Mouse (Mus musculus): ENCODE data around the gene Vil1. TPM values are rescaled to one million over a fixed set of nuclear protein-coding genes. Genes with fewer than 3 reads are reported as not detected.

Vil1 gene
- polyA plus RNA-seq, 1 experiment from 2014 or later = 0.14 TPM

GRCm38 (mm10) chr1:74439166-74439876 is 30.1 kb downstream of the Vil1 start:
- H3K36me3 ChIP-seq (ENCODE audit: control insufficient read depth, insufficient read depth, low read length) = peaks cover 75% of the 10 kb centered on the region
- ATAC-seq (no peak), DNase-seq (ENCODE audit: low spot score) (no peak)
- H3K4me2 ChIP-seq (ENCODE audit: low read length) = no peak overlapping the region
- H3K4me3 ChIP-seq (ENCODE audit: low read depth, low read length) = no peak overlapping the region
- H3K27ac ChIP-seq (ENCODE audit: low read depth, low read length) = no peak overlapping the region
- no peak overlapping the region for H3K9ac ChIP-seq (ENCODE audit: low read length)
- H3K4me1 ChIP-seq (ENCODE audit: control insufficient read depth, insufficient read depth, low read length) = no peaks in the 10 kb centered on the region
- no peaks in the 10 kb centered on the region for H3K27me3 ChIP-seq (replicated peaks; ENCODE audit: control insufficient read depth, insufficient read depth, low read length)
- no peaks in the 10 kb centered on the region for H3K9me3 ChIP-seq (replicated peaks; ENCODE audit: control insufficient read depth, low read length)
- 90% methylated on average over 19 of the region's 19 CpGs for WGBS

- ATAC-seq (no peak), DNase-seq (ENCODE audit: low spot score) (no peak)
- Histone ChIP-seq H3K27me3 (replicated peaks; ENCODE audit: control insufficient read depth, insufficient read depth, low read length) (no peaks in the 10 kb centered on the region), H3K36me3 (ENCODE audit: control insufficient read depth, insufficient read depth, low read length) (peaks cover 73% of the 10 kb centered on the region), H3K9ac (ENCODE audit: low read length) (no peak overlapping the region), H3K27ac (ENCODE audit: low read depth, low read length) (no peak overlapping the region), H3K4me2 (ENCODE audit: low read length) (no peak overlapping the region), H3K9me3 (replicated peaks; ENCODE audit: control insufficient read depth, low read length) (no peaks in the 10 kb centered on the region), H3K4me3 (ENCODE audit: low read depth, low read length) (no peak overlapping the region), H3K4me1 (ENCODE audit: control insufficient read depth, insufficient read depth, low read length) (no peaks in the 10 kb centered on the region)
- WGBS = 95% methylated on average over 2 of the region's 2 CpGs
Measured at GRCm38 (mm10) chr1:74444538-74444937, 35.4 kb downstream of the Vil1 start.

GRCm38 (mm10) chr1:74452611-74453045 is 43.5 kb downstream of the Vil1 start:
- Histone ChIP-seq H3K27me3 (replicated peaks; ENCODE audit: control insufficient read depth, insufficient read depth, low read length) (no peaks in the 10 kb centered on the region), H3K4me2 (ENCODE audit: low read length) (no peak overlapping the region), H3K36me3 (ENCODE audit: control insufficient read depth, insufficient read depth, low read length) (peaks cover 78% of the 10 kb centered on the region), H3K9ac (ENCODE audit: low read length) (no peak overlapping the region), H3K4me1 (ENCODE audit: control insufficient read depth, insufficient read depth, low read length) (no peaks in the 10 kb centered on the region), H3K27ac (ENCODE audit: low read depth, low read length) (no peak overlapping the region), H3K4me3 (ENCODE audit: low read depth, low read length) (no peak overlapping the region), H3K9me3 (replicated peaks; ENCODE audit: control insufficient read depth, low read length) (no peaks in the 10 kb centered on the region)
- WGBS = 47% methylated on average over 4 of the region's 4 CpGs
- DNase-seq (ENCODE audit: low spot score) (peak; percentile 74), ATAC-seq (peak; percentile 34; the same call in 1 of the 2 replicates)

- Histone ChIP-seq H3K4me1 (ENCODE audit: control insufficient read depth, insufficient read depth, low read length) (no peaks in the 10 kb centered on the region), H3K9me3 (replicated peaks; ENCODE audit: control insufficient read depth, low read length) (no peaks in the 10 kb centered on the region), H3K9ac (ENCODE audit: low read length) (no peak overlapping the region), H3K27me3 (replicated peaks; ENCODE audit: control insufficient read depth, insufficient read depth, low read length) (no peaks in the 10 kb centered on the region), H3K36me3 (ENCODE audit: control insufficient read depth, insufficient read depth, low read length) (peaks cover 63% of the 10 kb centered on the region), H3K4me3 (ENCODE audit: low read depth, low read length) (no peak overlapping the region), H3K4me2 (ENCODE audit: low read length) (no peak overlapping the region), H3K27ac (ENCODE audit: low read depth, low read length) (no peak overlapping the region)
- 63% methylated on average over 2 of the region's 2 CpGs for WGBS
- peak; percentile 58 for DNase-seq (ENCODE audit: low spot score)
- no peak for ATAC-seq
Measured at GRCm38 (mm10) chr1:74460273-74460672, 51.1 kb downstream of the Vil1 start.

MicroRNAs encoded within 50 kb of the gene (microRNA counts, 519-probe panel; counts per million panel counts)
- 4,231 counts per million, percentile 50 among the panel's probes with 10 or more counts for microRNA mmu-miR-26b

Small RNA genes lying within 50 kb of the gene (microRNA-seq; reads per million reads assigned to microRNA genes)
- 14,484 reads per million, percentile 97 among the genes with 10 or more reads in this experiment for gene Mir26b

Other genes with a start within 250 kb of the Vil1 start
- gene Cxcr1, start 214.7 kb upstream of the Vil1 start, polyA plus RNA-seq (2014; fragmentation: Nextera tagmentation; extraction: Ambion mirVana) = not detected in 2 replicates
- 341 and 351 TPM in 2 replicates for gene Arpc2, start 173.3 kb upstream of the Vil1 start, polyA plus RNA-seq (2014; fragmentation: Nextera tagmentation; extraction: Ambion mirVana)
- 0.17 TPM in 1 of 2 replicates, not detected in the other for gene Gpbar1, start 130.8 kb upstream of the Vil1 start, polyA plus RNA-seq (2014; fragmentation: Nextera tagmentation; extraction: Ambion mirVana)
- gene Aamp, start 124.6 kb upstream of the Vil1 start, polyA plus RNA-seq (2014; fragmentation: Nextera tagmentation; extraction: Ambion mirVana) = 226 and 231 TPM in 2 replicates
- gene Pnkd, start 124.4 kb upstream of the Vil1 start, polyA plus RNA-seq (2014; fragmentation: Nextera tagmentation; extraction: Ambion mirVana) = 108 and 114 TPM in 2 replicates
- gene Tmbim1, start 103.8 kb upstream of the Vil1 start, polyA plus RNA-seq (2014; fragmentation: Nextera tagmentation; extraction: Ambion mirVana) = 3.7 and 4.9 TPM in 2 replicates
- 0.50 and 0.93 TPM in 2 replicates for gene Catip, start 47.3 kb upstream of the Vil1 start, polyA plus RNA-seq (2014; fragmentation: Nextera tagmentation; extraction: Ambion mirVana)
- gene Slc11a1, start 34.2 kb upstream of the Vil1 start, polyA plus RNA-seq (2014; fragmentation: Nextera tagmentation; extraction: Ambion mirVana) = 1.9 and 2.4 TPM in 2 replicates
- gene Ctdsp1, start 17.9 kb upstream of the Vil1 start, polyA plus RNA-seq (2014; fragmentation: Nextera tagmentation; extraction: Ambion mirVana) = 19.9 and 22.3 TPM in 2 replicates
- 63.2 and 66.1 TPM in 2 replicates for gene Cnot9, start 96.7 kb downstream of the Vil1 start, polyA plus RNA-seq (2014; fragmentation: Nextera tagmentation; extraction: Ambion mirVana)
- 3.3 and 3.9 TPM in 2 replicates for gene Plcd4, start 133.5 kb downstream of the Vil1 start, polyA plus RNA-seq (2014; fragmentation: Nextera tagmentation; extraction: Ambion mirVana)
- gene Usp37, start 134.9 kb downstream of the Vil1 start, polyA plus RNA-seq (2014; fragmentation: Nextera tagmentation; extraction: Ambion mirVana) = 28.6 and 35.9 TPM in 2 replicates
- gene Zfp142, start 178.9 kb downstream of the Vil1 start, polyA plus RNA-seq (2014; fragmentation: Nextera tagmentation; extraction: Ambion mirVana) = 5.4 and 8.0 TPM in 2 replicates
- 26.0 and 27.7 TPM in 2 replicates for gene Bcs1l, start 178.9 kb downstream of the Vil1 start, polyA plus RNA-seq (2014; fragmentation: Nextera tagmentation; extraction: Ambion mirVana)
- gene Rnf25, start 192.0 kb downstream of the Vil1 start, polyA plus RNA-seq (2014; fragmentation: Nextera tagmentation; extraction: Ambion mirVana) = 15.4 and 15.8 TPM in 2 replicates
- gene Stk36, start 192.1 kb downstream of the Vil1 start, polyA plus RNA-seq (2014; fragmentation: Nextera tagmentation; extraction: Ambion mirVana) = 19.7 and 23.0 TPM in 2 replicates